Mouse (Mus musculus) liver, adult 2 months (tissue): ENCODE measurements at regions not wholly inside any gene's neighbourhood (a gene's known extent, or its start where the extent isn't known, plus 50 kb on each side); places are given as distances from the start of the nearest gene placed in this dataset.

Experiments
- CTCF ChIP-seq: fragments of 200-500 bp; IDR thresholded peaks from 2 replicates; pipeline ENCODE4 v1.5.1; 2011; ENCODE audit warnings: low read depth, low read length, control low read depth
- POLR2A ChIP-seq: fragments of 200-500 bp; IDR thresholded peaks from 2 replicates; pipeline ENCODE4 v1.6.1; 2011; ENCODE audit warnings: low read length, control low read depth; ENCODE audit not compliant: insufficient read depth; ENCODE audit errors: extremely low read depth

GRCm38 (mm10) chr12:36796201-36796600 is 312.1 kb upstream of the Meox2 start:
- no peak for TF ChIP-seq CTCF
- no peak for TF ChIP-seq POLR2A
